Mouse (Mus musculus): Measurements from ENCODE around the gene R3hdm2. TPM values are rescaled to one million over a fixed set of nuclear protein-coding genes. Genes with fewer than 3 reads are reported as not detected.

R3hdm2 gene
- polyA plus RNA-seq, 1 experiment: 135 TPM

- Histone ChIP-seq H3K27ac (ENCODE audit: control insufficient read depth, insufficient read depth, low read length) (no peak overlapping the region), H3K36me3 (ENCODE audit: control insufficient read depth, insufficient read depth, low read length) (no peaks in the 10 kb centered on the region), H3K4me1 (replicated peaks; ENCODE audit: control insufficient read depth, insufficient read depth, low read length) (peaks cover 38% of the 10 kb centered on the region), H3K27me3 (ENCODE audit: control insufficient read depth, insufficient read depth, low read length) (peaks cover 5% of the 10 kb centered on the region; the same call in 1 of the 2 replicates), H3K4me3 (ENCODE audit: control insufficient read depth, insufficient read depth, low read length) (no peak overlapping the region)
- WGBS: 3% methylated on average over 35 of the region's 35 CpGs
- DNase-seq: peak; percentile 90
- TF ChIP-seq CTCF (IDR thresholded peaks at IDR 0.05; ENCODE audit: borderline replicate concordance, control insufficient read depth, extremely low read depth, insufficient read depth, low read length, poor library complexity): peak; percentile 82; the same call in 1 of the 2 replicates
- no peak for TF ChIP-seq POLR2A (IDR thresholded peaks at IDR 0.05; ENCODE audit: control insufficient read depth, extremely low read depth, insufficient read depth, low read length, poor library complexity)
Observed at GRCm38 (mm10) chr10:127509051-127509836, 129.1 kb downstream of the R3hdm2 start.

GRCm38 (mm10) chr10:127509837-127510701 lies 129.9 kb downstream of the R3hdm2 start:
- Histone ChIP-seq H3K4me3 (ENCODE audit: control insufficient read depth, insufficient read depth, low read length) (no peak overlapping the region), H3K27me3 (ENCODE audit: control insufficient read depth, insufficient read depth, low read length) (peaks cover 5% of the 10 kb centered on the region; the same call in 1 of the 2 replicates)
- no peak for DNase-seq

GRCm38 (mm10) chr10:127510895-127511617 lies 130.9 kb downstream of the R3hdm2 start:
- Histone ChIP-seq H3K4me1 (replicated peaks; ENCODE audit: control insufficient read depth, insufficient read depth, low read length) (peaks cover 38% of the 10 kb centered on the region), H3K4me3 (ENCODE audit: control insufficient read depth, insufficient read depth, low read length) (peak overlapping the region; percentile 44; the same call in 1 of the 2 replicates), H3K36me3 (ENCODE audit: control insufficient read depth, insufficient read depth, low read length) (no peaks in the 10 kb centered on the region), H3K27ac (ENCODE audit: control insufficient read depth, insufficient read depth, low read length) (no peak overlapping the region), H3K27me3 (ENCODE audit: control insufficient read depth, insufficient read depth, low read length) (peaks cover 5% of the 10 kb centered on the region; the same call in 1 of the 2 replicates)
- WGBS: 21% methylated on average over 11 of the region's 11 CpGs
- TF ChIP-seq CTCF (IDR thresholded peaks at IDR 0.05; ENCODE audit: borderline replicate concordance, control insufficient read depth, extremely low read depth, insufficient read depth, low read length, poor library complexity) (no peak), POLR2A (IDR thresholded peaks at IDR 0.05; ENCODE audit: control insufficient read depth, extremely low read depth, insufficient read depth, low read length, poor library complexity) (no peak)
- no peak for DNase-seq

More at GRCm38 (mm10) chr10:127509837-127510701, 129.9 kb downstream of the R3hdm2 start:
- Histone ChIP-seq H3K4me1 (replicated peaks; ENCODE audit: control insufficient read depth, insufficient read depth, low read length) (peaks cover 38% of the 10 kb centered on the region), H3K36me3 (ENCODE audit: control insufficient read depth, insufficient read depth, low read length) (no peaks in the 10 kb centered on the region), H3K27ac (ENCODE audit: control insufficient read depth, insufficient read depth, low read length) (no peak overlapping the region)
- no peak for TF ChIP-seq CTCF (IDR thresholded peaks at IDR 0.05; ENCODE audit: borderline replicate concordance, control insufficient read depth, extremely low read depth, insufficient read depth, low read length, poor library complexity)
- no peak for TF ChIP-seq POLR2A (IDR thresholded peaks at IDR 0.05; ENCODE audit: control insufficient read depth, extremely low read depth, insufficient read depth, low read length, poor library complexity)
- WGBS: 59% methylated on average over 17 of the region's 17 CpGs

GRCm38 (mm10) chr10:127511634-127512306 lies 131.6 kb downstream of the R3hdm2 start:
- no peak overlapping the region for H3K27ac ChIP-seq (ENCODE audit: control insufficient read depth, insufficient read depth, low read length)
- H3K4me3 ChIP-seq (ENCODE audit: control insufficient read depth, insufficient read depth, low read length): peak overlapping the region; percentile 44
- TF ChIP-seq CTCF (IDR thresholded peaks at IDR 0.05; ENCODE audit: borderline replicate concordance, control insufficient read depth, extremely low read depth, insufficient read depth, low read length, poor library complexity): no peak
- TF ChIP-seq POLR2A (IDR thresholded peaks at IDR 0.05; ENCODE audit: control insufficient read depth, extremely low read depth, insufficient read depth, low read length, poor library complexity): no peak
- peak; percentile 65 for DNase-seq
- H3K27me3 ChIP-seq (ENCODE audit: control insufficient read depth, insufficient read depth, low read length): peaks cover 5% of the 10 kb centered on the region; the same call in 1 of the 2 replicates
- H3K36me3 ChIP-seq (ENCODE audit: control insufficient read depth, insufficient read depth, low read length): no peaks in the 10 kb centered on the region
- WGBS: 0% methylated on average over 46 of the region's 46 CpGs
- peaks cover 38% of the 10 kb centered on the region for H3K4me1 ChIP-seq (replicated peaks; ENCODE audit: control insufficient read depth, insufficient read depth, low read length)

- Histone ChIP-seq H3K4me3 (ENCODE audit: control insufficient read depth, insufficient read depth, low read length) (peak overlapping the region; percentile 44; the same call in 1 of the 2 replicates), H3K36me3 (ENCODE audit: control insufficient read depth, insufficient read depth, low read length) (no peaks in the 10 kb centered on the region), H3K4me1 (replicated peaks; ENCODE audit: control insufficient read depth, insufficient read depth, low read length) (peaks cover 38% of the 10 kb centered on the region), H3K27ac (ENCODE audit: control insufficient read depth, insufficient read depth, low read length) (no peak overlapping the region), H3K27me3 (ENCODE audit: control insufficient read depth, insufficient read depth, low read length) (peaks cover 5% of the 10 kb centered on the region; the same call in 1 of the 2 replicates)
- 8% methylated on average over 7 of the region's 7 CpGs for WGBS
- DNase-seq: no peak
- TF ChIP-seq CTCF (IDR thresholded peaks at IDR 0.05; ENCODE audit: borderline replicate concordance, control insufficient read depth, extremely low read depth, insufficient read depth, low read length, poor library complexity) (no peak), POLR2A (IDR thresholded peaks at IDR 0.05; ENCODE audit: control insufficient read depth, extremely low read depth, insufficient read depth, low read length, poor library complexity) (no peak)
Observed at GRCm38 (mm10) chr10:127512307-127512666, 132.2 kb downstream of the R3hdm2 start.

Measured in thymus, adult 2 months (tissue).